Comparison of ENCODE assay signal across 10 mouse cellular contexts in genomic region chr7:79270961-79271387, GRCm38 (mm10). TPM values are rescaled to one million over a fixed set of nuclear protein-coding genes. Genes with fewer than 3 reads are reported as not detected.
DNase-seq lines count a peak whose midpoint lies in the region; TF ChIP-seq lines count a peak whose summit lies in the region.
"Had no signal": no experiment of that assay in that cellular context is flagged by ENCODE, and none has a peak within 500 bp of the region (broad histone marks: within the 10 kb centered on the region; RNA-seq: fewer than 3 reads in every experiment).

No protein-coding gene starts in this region.

- no peaks in the 10 kb centered on the region for H3K36me3 ChIP-seq in testis, adult 2 months (ENCODE audit: control insufficient read depth, insufficient read depth, low read length)
- no peaks in the 10 kb centered on the region for H3K36me3 ChIP-seq in limb, embryonic 10.5 days
- H3K36me3 ChIP-seq: embryonic facial prominence, embryonic 10.5 days had no signal

- no peaks in the 10 kb centered on the region for H3K9me3 ChIP-seq in limb, embryonic 10.5 days (replicated peaks)
- H3K9me3 ChIP-seq: embryonic facial prominence, embryonic 10.5 days had no signal

- peak overlapping the region; percentile 20; the same call in 1 of the 2 replicates for H3K27ac ChIP-seq in testis, adult 2 months (ENCODE audit: control insufficient read depth, insufficient read depth, low read depth, low read length)
- no peak overlapping the region for H3K27ac ChIP-seq in limb, embryonic 10.5 days
- H3K27ac ChIP-seq: embryonic facial prominence, embryonic 10.5 days; hindbrain, postnatal 0 days had no signal

- H3K27me3 ChIP-seq in testis, adult 2 months (ENCODE audit: control insufficient read depth, insufficient read depth, low read length), result no peaks in the 10 kb centered on the region
- H3K27me3 ChIP-seq in limb, embryonic 10.5 days (ENCODE audit: low read depth, poor library complexity, severe bottlenecking), result no peaks in the 10 kb centered on the region

- no peak for DNase-seq in testis, postnatal 14 days (ENCODE audit: low spot score)
- DNase-seq in c-Kit-positive CD71-positive TER-119-negative erythroid progenitor cells, embryonic 14.5 days (ENCODE audit: low read depth), result peak; percentile 59
- DNase-seq in liver, result peak; percentile 87
- peak; percentile 90 for DNase-seq in telencephalon, adult 2 months (ENCODE audit: low read depth, low spot score)
- no peak for DNase-seq in limb, embryonic 10.5 days (ENCODE audit: low spot score)
- no peak for DNase-seq in cerebellum, adult 9-10 months
- DNase-seq in urinary bladder, postnatal 4 days (ENCODE audit: low spot score in 2 of 2), result no peak

- no peak for TF ChIP-seq CTCF in testis, adult 2 months (IDR thresholded peaks at IDR 0.05; ENCODE audit: control insufficient read depth, insufficient read depth, insufficient replicate concordance, low read depth, low read length)

- WGBS in limb, embryonic 10.5 days, result 86% methylated on average over 9 of the region's 9 CpGs

- peak overlapping the region; percentile 99 for H3K4me3 ChIP-seq in testis, adult 2 months (ENCODE audit: control insufficient read depth, low read depth, low read length)
- H3K4me3 ChIP-seq in limb, embryonic 10.5 days, result no peak overlapping the region
- H3K4me3 ChIP-seq: embryonic facial prominence, embryonic 10.5 days had no signal

- no peak for TF ChIP-seq POLR2A in testis, adult 2 months (IDR thresholded peaks at IDR 0.05; ENCODE audit: control insufficient read depth, low read depth, low read length)

- H3K4me1 ChIP-seq in testis, adult 2 months (ENCODE audit: control insufficient read depth, insufficient read depth, low read length), result peaks cover 11% of the 10 kb centered on the region
- H3K4me1 ChIP-seq in limb, embryonic 10.5 days, result peaks cover 34% of the 10 kb centered on the region

RNA-seq across cellular contexts. Expression of gene Abhd2, which starts 2.0 kb away (rescaled TPM):
- polyA plus RNA-seq in testis, adult 2 months (2012; rRNA removed), result 50.3 and 50.6 TPM in 2 replicates
- 6.3 and 7.0 TPM in 2 replicates for polyA plus RNA-seq in limb, embryonic 10.5 days (2016; fragmentation: Nextera tagmentation; extraction: Ambion mirVana)

Comparison
In these comparisons a context has a peak if more than half of its experiments do, and no peak if none do; other contexts are left out.
1. DNase-seq: peak in c-Kit-positive CD71-positive TER-119-negative erythroid progenitor cells, embryonic 14.5 days (single experiment), liver (single experiment) and telencephalon, adult 2 months (single experiment); none in testis, postnatal 14 days (single experiment), limb, embryonic 10.5 days (single experiment), cerebellum, adult 9-10 months (single experiment) and urinary bladder, postnatal 4 days (0 of 2).